ENCODE assay signal across 13 mouse cellular contexts in the genomic region with DNA sequence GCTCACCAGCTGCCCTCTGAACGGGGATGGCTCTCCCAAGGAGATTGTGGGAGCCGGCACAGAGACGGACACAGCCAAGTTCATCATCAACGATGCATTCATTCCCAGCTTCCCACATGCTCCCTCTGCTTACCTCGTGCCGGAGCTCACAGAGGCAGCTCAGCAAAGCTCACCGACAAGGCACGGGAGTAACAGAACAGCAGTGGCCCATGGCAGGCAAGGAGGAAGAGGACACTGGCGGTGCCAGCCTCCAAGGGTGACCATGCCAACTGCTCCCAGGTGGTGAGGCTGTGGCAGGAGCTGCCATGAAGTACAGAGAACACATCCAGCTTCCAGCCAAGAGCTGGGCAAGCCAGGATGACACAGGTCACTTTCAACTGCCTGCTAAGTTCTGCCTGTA. TPM values are rescaled to one million over a fixed set of nuclear protein-coding genes. Genes with fewer than 3 reads are reported as not detected.
A peak's percentile ranks its signal among the peaks of the same experiment; 100 is the strongest.
DNase-seq lines count a peak whose midpoint lies in the region; ATAC-seq lines count a peak whose summit lies in the region.
"Had no signal": no experiment of that assay in that cellular context is flagged by ENCODE, and none has a peak within 500 bp of the region (broad histone marks: within the 10 kb centered on the region; RNA-seq: fewer than 3 reads in every experiment).

No protein-coding gene starts in this region.

- no peak for ATAC-seq in forebrain, embryonic 12.5 days (ENCODE audit: low FRiP score)
- ATAC-seq in forebrain, embryonic 16.5 days: no peak
- no peak for ATAC-seq in kidney, embryonic 15.5 days (replicated peaks; ENCODE audit: low FRiP score)
- ATAC-seq in limb, embryonic 12.5 days (ENCODE audit: insufficient number of reproducible peaks, insufficient read depth, low FRiP score, low TSS enrichment, low read depth): no peak
- no peak for ATAC-seq in megakaryocyte-erythroid progenitor cell, adult 5-6 weeks (replicated peaks; ENCODE audit: low FRiP score, low TSS enrichment, poor library complexity, severe bottlenecking)

- peaks cover 7% of the 10 kb centered on the region; the same call in 1 of the 2 replicates for H3K36me3 ChIP-seq in forebrain, embryonic 12.5 days (replicated peaks)
- no peaks in the 10 kb centered on the region for H3K36me3 ChIP-seq in forebrain, embryonic 16.5 days (ENCODE audit: control insufficient read depth, insufficient read depth)
- H3K36me3 ChIP-seq in kidney, embryonic 15.5 days: no peaks in the 10 kb centered on the region
- peaks cover 5% of the 10 kb centered on the region for H3K36me3 ChIP-seq in limb, embryonic 12.5 days
- H3K36me3 ChIP-seq: embryonic facial prominence, embryonic 15.5 days had no signal

- H3K4me2 ChIP-seq in forebrain, embryonic 12.5 days: no peak overlapping the region
- no peak overlapping the region for H3K4me2 ChIP-seq in forebrain, embryonic 16.5 days (ENCODE audit: low read length)
- no peak overlapping the region for H3K4me2 ChIP-seq in kidney, embryonic 15.5 days
- no peak overlapping the region for H3K4me2 ChIP-seq in limb, embryonic 12.5 days
- H3K4me2 ChIP-seq: embryonic facial prominence, embryonic 15.5 days had no signal

- no peaks in the 10 kb centered on the region for H3K9me3 ChIP-seq in forebrain, embryonic 12.5 days
- H3K9me3 ChIP-seq in forebrain, embryonic 16.5 days (ENCODE audit: control insufficient read depth, low read length): no peaks in the 10 kb centered on the region
- no peaks in the 10 kb centered on the region for H3K9me3 ChIP-seq in kidney, embryonic 15.5 days (replicated peaks)
- no peaks in the 10 kb centered on the region for H3K9me3 ChIP-seq in limb, embryonic 12.5 days
- H3K9me3 ChIP-seq: embryonic facial prominence, embryonic 15.5 days had no signal

- WGBS in forebrain, embryonic 12.5 days: 79% methylated on average over 9 of the region's 9 CpGs
- 43% methylated on average over 9 of the region's 9 CpGs for WGBS in forebrain, embryonic 16.5 days
- WGBS in kidney, embryonic 15.5 days: 59% methylated on average over 9 of the region's 9 CpGs
- WGBS in limb, embryonic 12.5 days: 83% methylated on average over 9 of the region's 9 CpGs

- H3K4me1 ChIP-seq in forebrain, embryonic 12.5 days: peaks cover 73% of the 10 kb centered on the region
- peaks cover 24% of the 10 kb centered on the region for H3K4me1 ChIP-seq in forebrain, embryonic 16.5 days (replicated peaks; ENCODE audit: control insufficient read depth, insufficient read depth, low read length)
- peaks cover 39% of the 10 kb centered on the region for H3K4me1 ChIP-seq in kidney, embryonic 15.5 days
- H3K4me1 ChIP-seq in limb, embryonic 12.5 days (replicated peaks): peaks cover 32% of the 10 kb centered on the region

- no peaks in the 10 kb centered on the region for H3K27me3 ChIP-seq in forebrain, embryonic 12.5 days
- H3K27me3 ChIP-seq in forebrain, embryonic 16.5 days (replicated peaks; ENCODE audit: control insufficient read depth, insufficient read depth, low read length): no peaks in the 10 kb centered on the region
- H3K27me3 ChIP-seq in kidney, embryonic 15.5 days: no peaks in the 10 kb centered on the region
- no peaks in the 10 kb centered on the region; the same call in 1 of the 2 replicates for H3K27me3 ChIP-seq in limb, embryonic 12.5 days
- H3K27me3 ChIP-seq: embryonic facial prominence, embryonic 15.5 days had no signal

- H3K27ac ChIP-seq in forebrain, embryonic 12.5 days: peak overlapping the region; percentile 60
- no peak overlapping the region for H3K27ac ChIP-seq in forebrain, embryonic 16.5 days (ENCODE audit: low read length)
- 0 out of 2 replicates have a peak overlapping the region, but pooled peaks have one; percentile 32 for H3K27ac ChIP-seq in kidney, embryonic 15.5 days
- 0 out of 2 replicates have a peak overlapping the region, but pooled peaks have one; percentile 80 for H3K27ac ChIP-seq in limb, embryonic 12.5 days
- H3K27ac ChIP-seq: embryonic facial prominence, embryonic 15.5 days had no signal

- no peak overlapping the region for H3K4me3 ChIP-seq in forebrain, embryonic 12.5 days (replicated peaks)
- no peak overlapping the region for H3K4me3 ChIP-seq in forebrain, embryonic 16.5 days (replicated peaks; ENCODE audit: low read length)
- no peak overlapping the region for H3K4me3 ChIP-seq in kidney, embryonic 15.5 days (replicated peaks)
- no peak overlapping the region for H3K4me3 ChIP-seq in limb, embryonic 12.5 days (replicated peaks)
- H3K4me3 ChIP-seq: embryonic facial prominence, embryonic 15.5 days had no signal

- no peak for DNase-seq in kidney, postnatal 14 days
- DNase-seq in cerebellum, postnatal 14 days: peak; percentile 49 to 51
- DNase-seq in embryo, embryonic 11 days: no peak
- DNase-seq: B cell, adult 2 months; lung, adult 2 months; right cerebral cortex, postnatal 14 days; thymus, postnatal 4 days had no signal

- no peak overlapping the region for H3K9ac ChIP-seq in forebrain, embryonic 12.5 days
- H3K9ac ChIP-seq in forebrain, embryonic 16.5 days (replicated peaks; ENCODE audit: low read depth, low read length): no peak overlapping the region
- no peak overlapping the region for H3K9ac ChIP-seq in kidney, embryonic 15.5 days
- H3K9ac ChIP-seq in limb, embryonic 12.5 days (replicated peaks): no peak overlapping the region
- H3K9ac ChIP-seq: embryonic facial prominence, embryonic 15.5 days had no signal

RNA-seq across cellular contexts. Expression of a gene that starts 45.6 kb away (rescaled TPM):
- polyA plus RNA-seq in forebrain, embryonic 12.5 days (2016; fragmentation: Nextera tagmentation; extraction: Ambion mirVana): 81.1 and 81.2 TPM in 2 replicates
- polyA plus RNA-seq in forebrain, embryonic 16.5 days (2015; fragmentation: Nextera tagmentation; extraction: Ambion mirVana): 20.9 and 23.4 TPM in 2 replicates
- polyA plus RNA-seq in kidney, embryonic 15.5 days (2015; fragmentation: Nextera tagmentation; extraction: Ambion mirVana): 56.8 and 58.0 TPM in 2 replicates
- 56.2 and 60.8 TPM in 2 replicates for polyA plus RNA-seq in limb, embryonic 12.5 days (2016; fragmentation: Nextera tagmentation; extraction: Ambion mirVana)
- not detected in 2 replicates for total RNA-seq in megakaryocyte-erythroid progenitor cell, adult 5-6 weeks (2014; fragmentation: Nextera tagmentation)
- total RNA-seq in megakaryocyte-erythroid progenitor cell, adult 5-6 weeks (2017): not detected in 2 replicates

Comparison
In these comparisons a context has a peak if more than half of its experiments do, and no peak if none do; other contexts are left out.
1. DNase-seq: peak in cerebellum, postnatal 14 days (2 of 2); none in kidney, postnatal 14 days (single experiment) and embryo, embryonic 11 days (single experiment).